Mouse (Mus musculus): ENCODE results near the gene Tubb3.
"Not testable (repeated sequence)": the region's sequence is repeated elsewhere in the genome, so short reads cannot be mapped to it uniquely, and the experiment has no call there.

The Tubb3 gene

GRCm38 (mm10) chr8:123433241-123433974, 22.2 kb downstream of the Tubb3 start:
- DNase-seq, result not testable (repeated sequence)

- no peak for DNase-seq
These were observed 30.6 kb downstream of the Tubb3 start for GRCm38 (mm10) chr8:123441788-123442187.

DNA sequence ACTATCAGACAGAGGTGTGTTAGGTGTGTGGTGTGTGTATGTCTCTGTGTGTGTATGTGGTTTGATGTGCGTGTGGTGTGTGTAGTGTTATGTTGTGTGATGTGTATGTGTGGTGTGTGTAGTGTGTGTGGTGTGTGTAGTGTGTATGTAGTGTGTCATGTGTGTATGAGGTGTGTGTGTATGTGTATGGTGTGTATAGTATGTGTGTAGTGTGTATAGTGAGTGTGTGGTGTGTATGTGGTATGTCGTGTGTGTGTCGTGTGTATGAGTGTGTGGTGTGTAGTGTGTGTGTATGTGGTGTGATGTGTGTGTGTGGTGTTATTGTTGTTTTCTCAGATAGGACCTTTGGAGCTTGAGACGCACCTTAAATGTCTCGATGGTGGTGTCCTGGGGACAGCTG, 31.1 kb downstream of the Tubb3 start:
- no peak for DNase-seq

DNA sequence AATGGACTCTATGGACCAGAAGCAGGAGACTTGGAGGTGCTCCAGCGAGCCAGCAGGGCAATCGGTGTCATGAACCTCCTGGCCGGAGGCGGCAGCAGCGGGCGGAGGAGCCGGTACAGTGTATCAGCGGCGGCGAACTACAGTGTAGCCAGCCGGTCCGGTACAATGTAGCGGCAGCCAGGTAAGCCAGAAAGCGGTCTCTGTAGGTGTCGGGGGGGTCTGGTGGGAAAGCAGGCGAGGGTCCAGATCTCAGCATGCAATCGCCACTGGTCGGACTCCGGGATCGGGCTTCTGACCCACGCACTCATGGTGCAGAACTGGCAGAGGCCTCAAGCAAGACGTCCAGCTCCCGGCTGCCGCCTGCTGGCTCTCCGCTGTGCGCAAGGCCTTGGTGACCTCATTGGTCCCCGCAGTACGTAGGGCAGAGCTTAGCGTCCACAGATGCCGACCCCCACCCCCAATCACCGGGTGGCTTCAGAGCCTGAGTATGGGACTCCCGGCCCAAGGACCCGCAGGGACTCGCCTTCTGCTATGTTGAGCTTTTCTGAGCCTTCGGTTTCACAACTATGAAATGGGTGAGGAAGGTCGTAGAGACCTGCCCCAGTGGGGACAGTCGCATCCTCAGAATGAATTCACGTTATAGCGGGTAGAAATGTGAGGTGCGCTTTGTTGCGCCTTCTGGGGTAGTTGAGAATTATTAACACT, 31.8 kb downstream of the Tubb3 start:
- DNase-seq, result peak; percentile 99

GRCm38 (mm10) chr8:123443576-123443921, 32.3 kb downstream of the Tubb3 start:
- DNase-seq, result no peak

DNA sequence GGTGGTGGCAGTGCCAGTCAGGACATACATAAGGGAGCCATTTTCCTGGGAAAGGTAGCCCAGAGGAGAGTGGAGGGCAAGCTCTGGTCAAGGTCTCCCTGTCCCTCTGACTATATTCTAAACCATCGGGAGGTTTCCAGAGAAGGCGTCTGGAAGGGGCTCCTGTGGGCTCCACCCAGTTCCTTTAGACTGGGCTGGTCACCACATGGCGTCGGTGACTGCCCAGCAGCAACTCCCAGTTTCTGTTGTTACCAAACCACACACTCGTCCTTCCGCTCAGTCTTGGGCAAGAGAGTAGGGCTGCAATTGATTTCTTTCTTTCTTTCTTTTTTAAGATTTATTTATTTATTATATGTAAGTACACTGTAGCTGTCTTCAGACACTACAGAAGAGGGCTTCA, 32.9 kb downstream of the Tubb3 start:
- DNase-seq, result no peak

DNA sequence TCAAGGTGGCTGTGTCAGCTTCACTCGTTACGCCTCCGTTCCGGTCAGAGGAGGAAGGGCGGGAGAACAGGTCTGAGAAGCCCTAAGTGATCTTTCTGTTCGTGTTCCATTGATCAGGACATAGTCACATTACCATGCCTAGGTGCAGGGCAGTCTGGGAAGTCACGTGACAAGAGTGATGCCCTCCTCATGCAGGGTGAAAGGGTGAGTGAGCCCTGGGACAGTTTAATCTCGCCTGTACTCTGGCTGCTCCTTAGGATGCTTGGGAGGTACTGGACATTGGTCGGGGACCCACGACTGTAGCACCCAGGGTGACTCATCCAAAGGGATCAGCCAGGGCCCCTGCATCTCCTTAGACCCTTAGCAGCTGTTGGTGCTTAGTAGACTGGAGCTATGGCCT, 34.8 kb downstream of the Tubb3 start:
- no peak for DNase-seq

GRCm38 (mm10) chr8:123446799-123447198, 35.6 kb downstream of the Tubb3 start:
- DNase-seq, result no peak

- no peak for DNase-seq
These were observed 39.6 kb downstream of the Tubb3 start for GRCm38 (mm10) chr8:123450783-123451182.

DNA sequence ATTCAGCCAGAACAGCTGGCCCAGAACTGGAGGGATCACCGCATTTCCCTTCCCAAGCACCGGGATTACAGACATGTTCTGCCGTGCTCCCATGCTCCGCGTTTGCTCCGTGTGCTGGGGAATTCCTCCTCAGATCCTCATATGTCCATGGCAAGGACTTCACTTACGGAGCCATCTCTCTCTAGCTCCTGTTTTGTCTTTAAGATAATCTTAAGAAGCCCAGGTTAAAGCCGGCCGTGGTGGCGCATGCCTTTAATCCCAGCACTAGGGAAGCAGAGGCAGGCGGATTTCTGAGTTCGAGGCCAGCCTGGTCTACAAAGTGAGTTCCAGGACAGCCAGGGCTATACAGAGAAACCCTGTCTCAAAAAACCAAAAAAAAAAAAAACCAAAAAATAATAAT, 40.5 kb downstream of the Tubb3 start:
- not testable (repeated sequence) for DNase-seq

DNA sequence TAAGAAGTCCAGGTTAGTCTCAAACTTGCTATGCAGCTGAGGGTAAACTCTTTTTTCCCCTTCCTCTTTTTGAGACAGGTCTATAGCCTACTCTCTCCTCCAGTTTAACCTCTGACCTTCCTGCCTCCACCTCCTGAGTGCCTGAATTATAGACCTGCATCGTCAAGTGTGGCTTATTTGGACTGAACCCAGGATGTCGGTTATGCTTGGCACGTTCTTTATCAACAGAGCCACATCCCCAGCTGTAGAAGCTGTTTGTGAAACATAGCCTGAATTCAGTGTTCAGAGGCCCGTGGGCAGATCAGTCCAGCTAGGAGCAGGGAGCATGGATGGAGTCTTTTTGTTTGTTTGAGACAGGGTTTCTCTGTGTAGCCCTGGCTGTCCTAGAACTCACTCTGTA, 40.9 kb downstream of the Tubb3 start:
- DNase-seq, result no peak

DNA sequence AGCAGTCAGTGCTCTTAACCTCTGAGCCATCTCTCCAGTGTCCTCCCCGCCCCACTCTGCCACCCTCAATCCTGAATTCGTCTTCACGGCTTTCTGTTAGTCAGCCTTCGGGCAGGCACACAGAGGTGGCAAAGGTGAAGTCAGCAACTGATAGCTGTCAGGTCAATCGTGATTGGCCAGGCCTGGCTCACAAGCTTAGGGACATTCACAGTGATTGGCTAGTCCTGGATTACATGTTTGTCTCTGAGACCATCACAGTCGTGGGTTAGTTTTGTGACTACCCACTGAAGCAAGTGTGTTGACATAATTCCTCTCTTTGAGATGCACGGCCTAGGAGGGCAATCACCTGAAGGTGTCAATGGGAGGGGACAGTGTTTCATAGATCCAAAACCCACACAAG, 42.1 kb downstream of the Tubb3 start:
- no peak for DNase-seq

DNA sequence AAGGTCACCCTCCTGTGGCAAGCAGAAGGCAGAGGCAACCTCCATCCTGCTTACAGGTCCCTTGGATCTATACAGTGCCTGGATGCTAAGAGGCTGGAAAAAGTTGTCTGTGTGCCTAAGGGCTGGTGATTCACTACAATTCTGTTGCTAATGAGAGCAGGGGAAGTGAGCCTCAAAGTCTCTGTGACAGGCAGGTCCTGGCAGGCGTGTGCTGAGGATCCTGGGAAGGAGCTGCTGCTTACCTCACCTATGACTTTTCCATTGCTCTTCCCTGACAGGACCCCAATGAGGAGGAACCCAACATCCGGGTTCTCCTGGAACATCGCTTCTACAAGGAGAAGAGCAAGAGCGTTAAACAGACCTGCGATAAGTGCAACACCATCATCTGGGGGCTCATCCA, 42.7 kb downstream of the Tubb3 start:
- no peak for DNase-seq

DNA sequence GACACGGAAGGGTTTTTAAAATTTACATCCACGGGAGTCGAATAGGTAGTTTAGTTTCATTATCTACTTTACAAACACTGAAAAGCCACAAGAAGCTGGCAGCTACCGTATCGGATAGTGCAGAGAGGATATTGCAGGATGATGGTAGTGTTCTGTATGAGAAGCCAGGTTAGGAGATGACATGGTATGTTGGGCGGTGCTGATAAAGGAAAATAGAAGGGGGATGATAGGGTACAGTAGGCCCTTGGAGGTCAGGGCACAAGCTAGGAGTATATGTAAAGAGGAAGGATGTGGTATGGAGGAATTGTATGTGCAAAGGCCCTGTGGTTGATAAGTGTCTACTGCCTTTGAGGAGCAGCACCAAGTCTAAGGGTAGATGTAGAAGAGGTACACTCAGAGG, 43.3 kb downstream of the Tubb3 start:
- no peak for DNase-seq

DNA sequence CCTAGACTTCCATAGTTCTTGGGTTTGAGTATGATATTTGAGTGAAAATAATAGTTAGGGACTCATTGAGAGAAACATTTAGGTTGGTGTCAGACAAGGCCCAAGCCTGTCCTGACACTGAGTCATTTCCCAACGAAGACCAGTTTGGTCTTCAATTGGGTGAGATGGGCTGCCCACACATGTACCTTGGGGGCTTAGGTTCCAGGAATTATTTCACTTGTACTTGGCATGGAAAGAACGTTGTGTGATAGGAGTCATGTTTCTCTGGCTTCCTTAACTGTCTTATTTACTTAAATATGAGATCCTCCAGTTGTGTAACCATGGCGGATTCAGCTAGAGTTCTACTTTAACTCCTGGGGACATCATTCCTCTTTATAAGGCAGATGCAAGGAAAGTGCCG, 52.4 kb downstream of the Tubb3 start:
- no peak for DNase-seq

DNA sequence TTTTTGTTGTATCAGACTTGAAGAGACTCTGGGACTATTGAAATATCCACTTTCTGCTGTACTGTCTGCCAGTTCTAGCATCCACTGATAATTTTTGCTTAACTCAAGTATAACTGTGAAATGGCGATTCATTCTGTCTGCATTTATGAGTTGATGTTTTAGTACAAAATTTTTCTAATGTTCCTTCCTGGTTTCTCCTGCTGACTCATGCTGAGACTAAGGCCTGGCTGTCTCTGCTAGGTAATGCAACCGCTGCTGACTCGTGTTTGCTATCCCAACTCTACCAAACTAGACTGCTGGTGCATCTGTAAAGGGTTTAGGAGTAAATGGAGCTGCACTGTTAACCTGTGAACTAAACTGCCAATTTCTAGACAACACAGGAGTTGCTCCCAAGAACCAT, 56.3 kb downstream of the Tubb3 start:
- no peak for DNase-seq

All from cerebellum, postnatal 14 days (tissue).